Mouse (Mus musculus): Measurements from ENCODE around the gene A430005L14Rik. TPM values are rescaled to one million over a fixed set of nuclear protein-coding genes. Genes with fewer than 3 reads are reported as not detected.

The A430005L14Rik gene
- polyA plus RNA-seq, 1 experiment from 2014 or later, result 116 TPM

DNA sequence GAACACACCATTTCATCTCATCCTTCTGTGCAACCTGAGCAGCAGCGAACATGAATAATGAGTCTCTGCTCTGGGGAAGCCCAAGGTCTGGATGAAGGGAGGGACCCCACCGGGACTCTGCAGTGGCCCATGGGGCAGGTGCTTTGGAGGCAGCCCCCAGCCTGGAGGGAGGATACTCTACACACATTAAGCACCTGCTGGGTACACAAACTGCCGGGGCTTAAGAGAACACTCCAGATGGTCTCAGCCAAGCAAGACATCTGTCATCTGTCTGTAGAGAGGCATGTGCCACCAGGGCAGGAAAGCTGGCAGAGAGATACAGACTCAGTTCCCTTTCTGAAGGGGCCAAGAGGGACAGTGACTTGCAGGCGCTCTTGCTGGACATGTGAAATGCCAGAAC, 27.1 kb upstream of the A430005L14Rik start:
- Histone ChIP-seq H3K9me3 (ENCODE audit: control insufficient read depth, low read length) (no peaks in the 10 kb centered on the region), H3K9ac (ENCODE audit: low read length) (no peak overlapping the region), H3K4me3 (ENCODE audit: low read depth, low read length) (no peak overlapping the region), H3K4me2 (ENCODE audit: low read depth, low read length, severe bottlenecking) (no peak overlapping the region), H3K36me3 (ENCODE audit: control insufficient read depth, insufficient read depth, low read length) (no peaks in the 10 kb centered on the region), H3K27ac (ENCODE audit: low read depth, low read length) (no peak overlapping the region), H3K27me3 (ENCODE audit: control insufficient read depth, insufficient read depth, low read length) (no peaks in the 10 kb centered on the region), H3K4me1 (replicated peaks; ENCODE audit: control insufficient read depth, insufficient read depth, low read length) (no peaks in the 10 kb centered on the region)
- DNase-seq (ENCODE audit: low spot score), result no peak
- WGBS, result 83% methylated on average over 4 of the region's 4 CpGs
- ATAC-seq (replicated peaks; ENCODE audit: low FRiP score), result no peak

DNA sequence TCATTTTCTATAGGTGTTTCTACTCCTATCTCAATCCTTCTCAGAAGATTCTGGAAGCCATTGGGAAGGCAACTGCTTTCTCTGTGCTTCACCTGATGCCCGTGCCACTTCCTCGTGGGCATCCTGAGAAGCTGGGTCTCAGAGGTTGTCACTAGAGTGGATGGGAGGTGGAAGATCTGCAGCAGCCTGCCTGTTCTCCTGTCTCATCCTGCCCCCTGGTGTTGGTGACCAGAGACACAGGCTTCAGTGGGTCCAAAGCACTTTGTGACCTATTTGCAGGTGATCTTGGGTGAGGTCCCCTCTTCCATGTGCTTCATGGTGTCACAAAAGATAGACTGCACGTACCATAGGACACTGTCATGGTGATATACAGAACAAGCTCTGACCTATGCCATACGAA, 13.8 kb upstream of the A430005L14Rik start:
- ATAC-seq (replicated peaks; ENCODE audit: low FRiP score) (no peak), DNase-seq (ENCODE audit: low spot score) (peak; percentile 59)
- no peak overlapping the region for H3K27ac ChIP-seq (ENCODE audit: low read depth, low read length)
- H3K4me1 ChIP-seq (replicated peaks; ENCODE audit: control insufficient read depth, insufficient read depth, low read length), result no peaks in the 10 kb centered on the region
- H3K36me3 ChIP-seq (ENCODE audit: control insufficient read depth, insufficient read depth, low read length), result no peaks in the 10 kb centered on the region
- H3K27me3 ChIP-seq (ENCODE audit: control insufficient read depth, insufficient read depth, low read length), result no peaks in the 10 kb centered on the region
- H3K4me3 ChIP-seq (ENCODE audit: low read depth, low read length), result no peak overlapping the region
- WGBS, result 72% methylated on average over 4 of the region's 4 CpGs
- no peak overlapping the region for H3K4me2 ChIP-seq (ENCODE audit: low read depth, low read length, severe bottlenecking)
- no peak overlapping the region for H3K9ac ChIP-seq (ENCODE audit: low read length)
- H3K9me3 ChIP-seq (ENCODE audit: control insufficient read depth, low read length), result no peaks in the 10 kb centered on the region

DNA sequence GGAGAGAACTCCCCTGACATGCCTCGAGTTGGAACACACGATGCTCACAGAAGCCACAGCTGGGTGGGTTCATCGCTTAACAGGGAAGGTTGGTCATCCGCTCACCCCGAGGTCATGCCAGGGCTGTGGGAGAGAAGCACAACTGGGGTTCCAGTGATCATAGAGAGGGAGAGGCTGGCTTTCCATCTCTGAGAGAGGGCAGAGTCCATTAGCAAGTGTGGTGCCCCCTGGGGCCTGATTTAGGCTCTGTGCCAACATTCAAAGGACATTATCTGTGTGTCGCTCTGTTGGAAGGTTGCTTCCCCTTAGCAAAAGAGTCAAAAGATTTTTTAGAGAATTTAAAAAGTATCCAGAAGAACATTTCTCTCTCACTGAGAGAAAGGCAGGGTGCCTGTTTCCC, 12.8 kb upstream of the A430005L14Rik start:
- ATAC-seq (replicated peaks; ENCODE audit: low FRiP score) (no peak), DNase-seq (ENCODE audit: low spot score) (no peak)
- Histone ChIP-seq H3K4me1 (replicated peaks; ENCODE audit: control insufficient read depth, insufficient read depth, low read length) (no peaks in the 10 kb centered on the region), H3K4me2 (ENCODE audit: low read depth, low read length, severe bottlenecking) (no peak overlapping the region), H3K9me3 (ENCODE audit: control insufficient read depth, low read length) (no peaks in the 10 kb centered on the region), H3K9ac (ENCODE audit: low read length) (no peak overlapping the region), H3K36me3 (ENCODE audit: control insufficient read depth, insufficient read depth, low read length) (no peaks in the 10 kb centered on the region), H3K4me3 (ENCODE audit: low read depth, low read length) (no peak overlapping the region), H3K27ac (ENCODE audit: low read depth, low read length) (no peak overlapping the region), H3K27me3 (ENCODE audit: control insufficient read depth, insufficient read depth, low read length) (no peaks in the 10 kb centered on the region)
- 69% methylated on average over 6 of the region's 6 CpGs for WGBS

DNA sequence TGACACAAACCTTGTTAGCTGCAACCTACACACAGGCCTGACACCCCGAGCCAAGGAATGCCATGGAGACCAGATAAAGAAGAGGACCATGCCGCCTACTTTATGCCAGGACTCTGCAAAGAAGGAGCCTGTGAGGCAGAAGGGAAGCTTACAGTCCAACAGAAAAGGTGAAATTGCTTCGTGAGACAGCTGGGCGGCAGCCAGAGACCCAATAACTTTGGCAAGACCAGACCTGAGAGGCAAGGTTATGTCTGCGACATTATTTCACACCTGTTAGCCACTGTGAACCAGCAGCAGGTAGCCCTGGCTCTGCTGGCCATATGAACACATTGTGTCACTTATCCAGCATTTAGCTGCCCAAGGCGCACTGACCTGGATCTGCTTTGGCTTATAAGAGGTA, 11.3 kb upstream of the A430005L14Rik start:
- 85% methylated on average over 6 of the region's 6 CpGs for WGBS
- Histone ChIP-seq H3K4me3 (ENCODE audit: low read depth, low read length) (no peak overlapping the region), H3K9ac (ENCODE audit: low read length) (no peak overlapping the region), H3K4me2 (ENCODE audit: low read depth, low read length, severe bottlenecking) (no peak overlapping the region), H3K9me3 (ENCODE audit: control insufficient read depth, low read length) (no peaks in the 10 kb centered on the region), H3K27ac (ENCODE audit: low read depth, low read length) (no peak overlapping the region), H3K4me1 (replicated peaks; ENCODE audit: control insufficient read depth, insufficient read depth, low read length) (no peaks in the 10 kb centered on the region), H3K36me3 (ENCODE audit: control insufficient read depth, insufficient read depth, low read length) (no peaks in the 10 kb centered on the region), H3K27me3 (ENCODE audit: control insufficient read depth, insufficient read depth, low read length) (no peaks in the 10 kb centered on the region)
- DNase-seq (ENCODE audit: low spot score) (no peak), ATAC-seq (replicated peaks; ENCODE audit: low FRiP score) (no peak)

DNA sequence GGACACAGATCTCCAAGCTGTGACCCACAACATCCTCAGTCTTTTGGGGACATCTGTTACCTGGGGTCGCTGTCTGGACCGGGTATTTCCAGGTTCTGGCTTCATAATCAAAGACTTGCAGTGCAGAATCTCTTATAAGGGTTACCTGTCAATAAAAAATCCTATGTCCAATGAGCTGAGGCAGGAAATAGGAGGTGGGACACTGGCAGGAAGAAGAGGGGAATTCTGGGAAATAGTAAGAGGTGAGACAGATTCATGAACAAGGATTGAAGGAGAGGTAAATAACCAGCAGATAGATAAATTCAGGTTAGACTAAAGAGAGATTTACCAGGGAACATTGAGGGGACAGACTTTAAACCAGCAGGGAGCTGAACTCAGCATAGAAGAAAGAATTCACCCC, 6.7 kb upstream of the A430005L14Rik start:
- DNase-seq (ENCODE audit: low spot score), result no peak
- no peak overlapping the region for H3K4me2 ChIP-seq (ENCODE audit: low read depth, low read length, severe bottlenecking)
- 60% methylated on average over 2 of the region's 2 CpGs for WGBS
- no peaks in the 10 kb centered on the region for H3K36me3 ChIP-seq (ENCODE audit: control insufficient read depth, insufficient read depth, low read length)
- H3K9me3 ChIP-seq (ENCODE audit: control insufficient read depth, low read length), result no peaks in the 10 kb centered on the region
- no peak overlapping the region for H3K4me3 ChIP-seq (ENCODE audit: low read depth, low read length)
- peaks cover 3% of the 10 kb centered on the region; the same call in 1 of the 2 replicates for H3K27me3 ChIP-seq (ENCODE audit: control insufficient read depth, insufficient read depth, low read length)
- ATAC-seq (replicated peaks; ENCODE audit: low FRiP score), result no peak
- H3K4me1 ChIP-seq (replicated peaks; ENCODE audit: control insufficient read depth, insufficient read depth, low read length), result no peaks in the 10 kb centered on the region
- no peak overlapping the region for H3K9ac ChIP-seq (ENCODE audit: low read length)
- no peak overlapping the region for H3K27ac ChIP-seq (ENCODE audit: low read depth, low read length)

DNA sequence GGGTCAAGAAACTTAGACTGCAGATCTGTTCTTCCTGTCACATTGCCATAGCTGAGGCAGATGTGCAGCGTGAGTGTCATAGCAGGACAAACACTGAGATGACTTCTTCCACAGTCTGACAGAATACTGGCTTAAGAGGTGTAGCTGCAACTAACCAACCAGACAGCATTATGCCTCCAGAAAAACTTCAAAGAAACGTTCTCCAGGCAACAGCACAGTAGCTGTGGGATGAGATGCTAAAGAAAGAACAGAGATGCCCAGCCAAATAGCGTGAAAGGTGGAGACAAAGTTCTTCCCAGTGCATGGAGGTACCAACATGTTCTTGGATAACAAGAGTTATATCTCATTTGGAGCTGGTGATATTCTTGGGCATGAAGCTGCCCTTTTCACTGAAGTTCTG, 5.9 kb upstream of the A430005L14Rik start:
- Histone ChIP-seq H3K9ac (ENCODE audit: low read length) (no peak overlapping the region), H3K4me1 (replicated peaks; ENCODE audit: control insufficient read depth, insufficient read depth, low read length) (no peaks in the 10 kb centered on the region), H3K4me2 (ENCODE audit: low read depth, low read length, severe bottlenecking) (no peak overlapping the region), H3K4me3 (ENCODE audit: low read depth, low read length) (no peak overlapping the region), H3K36me3 (ENCODE audit: control insufficient read depth, insufficient read depth, low read length) (no peaks in the 10 kb centered on the region), H3K9me3 (ENCODE audit: control insufficient read depth, low read length) (no peaks in the 10 kb centered on the region), H3K27ac (ENCODE audit: low read depth, low read length) (no peak overlapping the region), H3K27me3 (ENCODE audit: control insufficient read depth, insufficient read depth, low read length) (peaks cover 3% of the 10 kb centered on the region; the same call in 1 of the 2 replicates)
- 74% methylated on average over 3 of the region's 3 CpGs for WGBS
- DNase-seq (ENCODE audit: low spot score) (no peak), ATAC-seq (replicated peaks; ENCODE audit: low FRiP score) (no peak)

DNA sequence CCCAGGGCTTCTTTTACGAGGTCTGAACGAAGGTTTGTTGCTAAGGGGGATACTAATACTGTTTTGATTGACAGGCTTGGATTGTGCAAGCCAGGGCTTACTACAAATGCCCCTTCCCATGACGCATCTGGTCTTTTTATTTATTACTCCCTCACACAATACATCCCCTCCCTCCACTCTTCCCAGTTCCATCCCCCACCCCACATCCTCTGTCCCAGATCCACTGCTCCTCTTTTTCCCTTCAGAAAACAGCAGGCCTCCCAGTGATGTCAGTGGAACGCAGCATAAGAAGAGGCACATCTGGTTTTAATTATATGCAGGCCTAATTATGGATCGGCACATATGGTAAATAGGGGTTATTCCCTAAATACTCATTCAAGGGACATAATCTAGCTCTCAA, 5.3 kb upstream of the A430005L14Rik start:
- 54% methylated on average over 5 of the region's 5 CpGs for WGBS
- Histone ChIP-seq H3K27ac (ENCODE audit: low read depth, low read length) (no peak overlapping the region), H3K36me3 (ENCODE audit: control insufficient read depth, insufficient read depth, low read length) (no peaks in the 10 kb centered on the region), H3K27me3 (ENCODE audit: control insufficient read depth, insufficient read depth, low read length) (peaks cover 3% of the 10 kb centered on the region; the same call in 1 of the 2 replicates), H3K4me3 (ENCODE audit: low read depth, low read length) (no peak overlapping the region), H3K9me3 (ENCODE audit: control insufficient read depth, low read length) (no peaks in the 10 kb centered on the region), H3K4me1 (replicated peaks; ENCODE audit: control insufficient read depth, insufficient read depth, low read length) (no peaks in the 10 kb centered on the region; the same call in 1 of the 2 replicates), H3K4me2 (ENCODE audit: low read depth, low read length, severe bottlenecking) (no peak overlapping the region), H3K9ac (ENCODE audit: low read length) (no peak overlapping the region; the same call in 1 of the 2 replicates)
- no peak for ATAC-seq (replicated peaks; ENCODE audit: low FRiP score)
- DNase-seq (ENCODE audit: low spot score), result no peak

DNA sequence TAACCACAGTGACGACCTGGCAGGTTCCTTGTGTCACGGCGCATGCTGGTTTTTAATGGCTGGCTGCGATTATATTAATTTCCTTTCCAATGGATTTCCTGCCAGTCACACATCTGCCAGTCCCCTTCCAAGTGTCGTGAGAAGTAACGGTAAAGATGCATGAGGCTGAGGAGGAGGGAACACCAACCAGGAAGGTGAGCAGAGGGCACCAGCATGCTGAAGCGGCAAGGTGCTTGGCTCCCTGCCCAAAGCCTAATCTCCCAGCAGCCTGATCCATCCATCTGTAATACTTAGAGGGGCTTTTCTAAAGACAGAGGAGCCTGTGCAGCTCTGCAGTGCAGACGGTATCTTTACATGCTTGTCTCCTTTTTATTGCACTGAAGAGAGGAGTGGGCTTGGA, 1.4 kb upstream of the A430005L14Rik start:
- Histone ChIP-seq H3K4me1 (replicated peaks; ENCODE audit: control insufficient read depth, insufficient read depth, low read length) (peaks cover 5% of the 10 kb centered on the region; the same call in 1 of the 2 replicates), H3K9ac (ENCODE audit: low read length) (no peak overlapping the region), H3K27me3 (ENCODE audit: control insufficient read depth, insufficient read depth, low read length) (peaks cover 3% of the 10 kb centered on the region; the same call in 1 of the 2 replicates), H3K4me3 (ENCODE audit: low read depth, low read length) (no peak overlapping the region), H3K27ac (ENCODE audit: low read depth, low read length) (no peak overlapping the region), H3K36me3 (ENCODE audit: control insufficient read depth, insufficient read depth, low read length) (no peaks in the 10 kb centered on the region; the same call in 1 of the 2 replicates), H3K4me2 (ENCODE audit: low read depth, low read length, severe bottlenecking) (no peak overlapping the region), H3K9me3 (ENCODE audit: control insufficient read depth, low read length) (no peaks in the 10 kb centered on the region)
- ATAC-seq (replicated peaks; ENCODE audit: low FRiP score), result no peak
- 93% methylated on average over 8 of the region's 8 CpGs for WGBS
- DNase-seq (ENCODE audit: low spot score), result no peak

DNA sequence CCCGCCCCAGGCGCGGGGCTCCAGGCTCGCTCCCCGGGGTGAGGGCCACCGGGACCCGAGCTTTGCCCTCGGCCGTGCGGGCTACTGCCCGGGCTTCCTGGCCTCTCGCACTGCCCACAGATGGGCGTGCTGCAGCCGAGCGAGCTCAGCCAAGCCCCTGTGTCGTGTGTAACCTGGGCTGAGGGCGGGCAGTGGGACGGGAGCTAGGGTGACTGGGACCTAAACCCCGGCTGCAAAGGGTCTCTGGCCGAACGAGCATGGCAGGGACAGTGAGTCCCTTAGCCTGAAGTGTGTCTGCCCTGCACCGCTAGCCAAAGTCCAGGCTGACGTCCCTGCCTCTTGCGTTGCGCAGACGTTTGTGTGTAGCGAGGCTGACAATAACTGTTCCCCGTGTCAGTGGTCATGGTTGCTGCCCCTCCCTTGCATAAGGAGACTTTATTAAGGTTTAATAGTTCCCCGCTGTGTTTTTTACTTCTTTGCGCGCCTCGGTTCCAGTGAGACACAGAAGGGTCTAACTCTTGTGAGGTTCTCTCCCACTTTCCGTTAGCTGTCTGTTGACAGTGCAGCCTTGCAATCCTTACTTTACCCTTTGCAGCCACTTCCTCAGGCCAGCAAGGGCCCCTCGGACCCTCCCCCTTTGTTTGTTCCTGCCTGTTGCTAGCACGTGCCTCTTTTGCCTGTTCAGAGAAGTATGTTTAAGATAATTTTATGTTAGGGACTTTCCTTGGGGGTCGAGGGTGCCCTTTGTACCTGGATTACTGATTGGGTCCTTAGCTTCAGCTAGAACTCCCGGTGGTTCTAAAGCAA, 610 bp downstream of the A430005L14Rik start:
- WGBS, result under 1% methylated on average over 37 of the region's 37 CpGs
- Histone ChIP-seq H3K4me2 (ENCODE audit: low read depth, low read length, severe bottlenecking) (peak overlapping the region; percentile 74), H3K27me3 (ENCODE audit: control insufficient read depth, insufficient read depth, low read length) (peaks cover 3% of the 10 kb centered on the region; the same call in 1 of the 2 replicates), H3K9ac (ENCODE audit: low read length) (peak overlapping the region; percentile 70), H3K9me3 (ENCODE audit: control insufficient read depth, low read length) (no peaks in the 10 kb centered on the region), H3K36me3 (ENCODE audit: control insufficient read depth, insufficient read depth, low read length) (peaks cover 5% of the 10 kb centered on the region), H3K4me3 (ENCODE audit: low read depth, low read length) (peak overlapping the region; percentile 56), H3K4me1 (replicated peaks; ENCODE audit: control insufficient read depth, insufficient read depth, low read length) (peaks cover 5% of the 10 kb centered on the region; the same call in 1 of the 2 replicates), H3K27ac (ENCODE audit: low read depth, low read length) (peak overlapping the region; percentile 85)
- peak; percentile 74 for ATAC-seq (replicated peaks; ENCODE audit: low FRiP score)
- DNase-seq (ENCODE audit: low spot score), result peak; percentile 60
